Mouse (Mus musculus): ENCODE results near the gene Ppil2. TPM values are rescaled to one million over a fixed set of nuclear protein-coding genes. Genes with fewer than 3 reads are reported as not detected.

Gene Ppil2
- total and polyA plus RNA-seq, 2 experiments from 2014 or later, result 104 to 111 TPM

- H3K4me2 ChIP-seq (ENCODE audit: low read depth), result no peak overlapping the region
- DNase-seq (no peak), ATAC-seq (no peak)
- peaks cover 36% of the 10 kb centered on the region for H3K36me3 ChIP-seq (ENCODE audit: insufficient read depth)
- no peaks in the 10 kb centered on the region for H3K4me1 ChIP-seq (ENCODE audit: insufficient read depth)
- H3K4me3 ChIP-seq (ENCODE audit: low read depth, low read length), result no peak overlapping the region
- H3K9me3 ChIP-seq (ENCODE audit: low read length), result no peaks in the 10 kb centered on the region
- H3K27me3 ChIP-seq (ENCODE audit: insufficient read depth, low read length), result no peaks in the 10 kb centered on the region
- TF ChIP-seq CTCF (IDR thresholded peaks at IDR 0.05; ENCODE audit: low read depth), result no peak
- WGBS, result 78% methylated on average over 1 of the region's 1 CpGs
- H3K27ac ChIP-seq (ENCODE audit: low read depth, low read length), result no peak overlapping the region
- H3K9ac ChIP-seq, result no peak overlapping the region
Observed at GRCm38 (mm10) chr16:17041417-17041816, 69.6 kb downstream of the Ppil2 start.

- 80% methylated on average over 3 of the region's 3 CpGs for WGBS
- Histone ChIP-seq H3K27me3 (ENCODE audit: insufficient read depth, low read length) (no peaks in the 10 kb centered on the region), H3K27ac (ENCODE audit: low read depth, low read length) (no peak overlapping the region), H3K36me3 (ENCODE audit: insufficient read depth) (peaks cover 42% of the 10 kb centered on the region), H3K9me3 (ENCODE audit: low read length) (no peaks in the 10 kb centered on the region), H3K4me2 (ENCODE audit: low read depth) (no peak overlapping the region), H3K4me3 (ENCODE audit: low read depth, low read length) (no peak overlapping the region), H3K9ac (no peak overlapping the region), H3K4me1 (ENCODE audit: insufficient read depth) (no peaks in the 10 kb centered on the region)
- no peak for DNase-seq
- TF ChIP-seq CTCF (IDR thresholded peaks at IDR 0.05; ENCODE audit: low read depth), result no peak
- no peak for ATAC-seq
Observed at GRCm38 (mm10) chr16:17040716-17041115, 70.3 kb downstream of the Ppil2 start.

MicroRNA genes within 50 kb of the gene (microRNA counts, 519-probe panel; counts per million panel counts)
- microRNA mmu-miR-130b, result 5,108 counts per million, percentile 67 among the panel's probes with 10 or more counts
- 2,089 counts per million, percentile 17 among the panel's probes with 10 or more counts for microRNA mmu-miR-301b

Small RNAs within 50 kb of the gene (microRNA-seq; reads per million reads assigned to microRNA genes)
- gene Mir130b (2,182 to 3,131 reads per million in 2 experiments), gene Mir301b (74.1 to 78.8 reads per million in 2 experiments)

Other genes with a start within 250 kb of the Ppil2 start
- not detected in 2 replicates for gene Igll1, start 247.3 kb downstream of the Ppil2 start, total RNA-seq (2014; rRNA removed)
- gene Igll1, start 247.3 kb downstream of the Ppil2 start, polyA plus RNA-seq (2015; fragmentation: Nextera tagmentation; extraction: Ambion mirVana), result not detected in 2 replicates
- 74.3 and 88.6 TPM in 2 replicates for gene Top3b, start 240.5 kb downstream of the Ppil2 start, total RNA-seq (2014; rRNA removed)
- gene Top3b, start 240.5 kb downstream of the Ppil2 start, polyA plus RNA-seq (2015; fragmentation: Nextera tagmentation; extraction: Ambion mirVana), result 41.1 and 52.5 TPM in 2 replicates
- gene Vpreb1, start 240.4 kb downstream of the Ppil2 start, total RNA-seq (2014; rRNA removed), result 0.95 and 6.2 TPM in 2 replicates
- gene Vpreb1, start 240.4 kb downstream of the Ppil2 start, polyA plus RNA-seq (2015; fragmentation: Nextera tagmentation; extraction: Ambion mirVana), result 0.83 and 0.97 TPM in 2 replicates
- 26.8 and 34.7 TPM in 2 replicates for gene Ppm1f, start 214.8 kb downstream of the Ppil2 start, total RNA-seq (2014; rRNA removed)
- gene Ppm1f, start 214.8 kb downstream of the Ppil2 start, polyA plus RNA-seq (2015; fragmentation: Nextera tagmentation; extraction: Ambion mirVana), result 7.9 and 12.1 TPM in 2 replicates
- 189 and 231 TPM in 2 replicates for gene Mapk1, start 127.9 kb downstream of the Ppil2 start, total RNA-seq (2014; rRNA removed)
- gene Mapk1, start 127.9 kb downstream of the Ppil2 start, polyA plus RNA-seq (2015; fragmentation: Nextera tagmentation; extraction: Ambion mirVana), result 165 and 207 TPM in 2 replicates
- gene Ypel1, start 41.6 kb downstream of the Ppil2 start, total RNA-seq (2014; rRNA removed), result 76.7 and 103 TPM in 2 replicates
- gene Ypel1, start 41.6 kb downstream of the Ppil2 start, polyA plus RNA-seq (2015; fragmentation: Nextera tagmentation; extraction: Ambion mirVana), result 123 and 131 TPM in 2 replicates
- 3.8 and 5.4 TPM in 2 replicates for gene 2610318N02Rik, start 13.9 kb upstream of the Ppil2 start, total RNA-seq (2014; rRNA removed)
- gene 2610318N02Rik, start 13.9 kb upstream of the Ppil2 start, polyA plus RNA-seq (2015; fragmentation: Nextera tagmentation; extraction: Ambion mirVana), result 10.1 and 10.6 TPM in 2 replicates
- 13.5 and 19.2 TPM in 2 replicates for gene Sdf2l1, start 21.1 kb upstream of the Ppil2 start, total RNA-seq (2014; rRNA removed)
- gene Sdf2l1, start 21.1 kb upstream of the Ppil2 start, polyA plus RNA-seq (2015; fragmentation: Nextera tagmentation; extraction: Ambion mirVana), result 16.2 and 19.9 TPM in 2 replicates
- gene Ydjc, start 33.4 kb upstream of the Ppil2 start, total RNA-seq (2014; rRNA removed), result 57.4 and 73.2 TPM in 2 replicates
- 44.7 and 45.0 TPM in 2 replicates for gene Ydjc, start 33.4 kb upstream of the Ppil2 start, polyA plus RNA-seq (2015; fragmentation: Nextera tagmentation; extraction: Ambion mirVana)
- 5.5 and 6.2 TPM in 2 replicates for gene Ccdc116, start 36.0 kb upstream of the Ppil2 start, total RNA-seq (2014; rRNA removed)
- gene Ccdc116, start 36.0 kb upstream of the Ppil2 start, polyA plus RNA-seq (2015; fragmentation: Nextera tagmentation; extraction: Ambion mirVana), result 2.5 and 4.1 TPM in 2 replicates
- 127 and 136 TPM in 2 replicates for gene Ube2l3, start 91.4 kb upstream of the Ppil2 start, total RNA-seq (2014; rRNA removed)
- 330 and 371 TPM in 2 replicates for gene Ube2l3, start 91.4 kb upstream of the Ppil2 start, polyA plus RNA-seq (2015; fragmentation: Nextera tagmentation; extraction: Ambion mirVana)
- 3.0 and 3.3 TPM in 2 replicates for gene Rimbp3, start 97.3 kb upstream of the Ppil2 start, total RNA-seq (2014; rRNA removed)
- 0.92 and 1.3 TPM in 2 replicates for gene Rimbp3, start 97.3 kb upstream of the Ppil2 start, polyA plus RNA-seq (2015; fragmentation: Nextera tagmentation; extraction: Ambion mirVana)
- gene Hic2, start 122.3 kb upstream of the Ppil2 start, total RNA-seq (2014; rRNA removed), result 10.4 and 14.9 TPM in 2 replicates
- 2.7 and 4.3 TPM in 2 replicates for gene Hic2, start 122.3 kb upstream of the Ppil2 start, polyA plus RNA-seq (2015; fragmentation: Nextera tagmentation; extraction: Ambion mirVana)
- 55.2 and 71.0 TPM in 2 replicates for gene Tmem191c, start 164.8 kb upstream of the Ppil2 start, total RNA-seq (2014; rRNA removed)
- gene Tmem191c, start 164.8 kb upstream of the Ppil2 start, polyA plus RNA-seq (2015; fragmentation: Nextera tagmentation; extraction: Ambion mirVana), result 36.2 and 53.5 TPM in 2 replicates
- 3.7 and 4.2 TPM in 2 replicates for gene Serpind1, start 220.1 kb upstream of the Ppil2 start, total RNA-seq (2014; rRNA removed)
- 5.0 and 5.8 TPM in 2 replicates for gene Serpind1, start 220.1 kb upstream of the Ppil2 start, polyA plus RNA-seq (2015; fragmentation: Nextera tagmentation; extraction: Ambion mirVana)

Data from forebrain, postnatal 0 days (tissue).